Mouse (Mus musculus) erythroblast, embryonic 14.5 days (primary cell): ENCODE data around the gene Cd79a. TPM values are rescaled to one million over a fixed set of nuclear protein-coding genes. Genes with fewer than 3 reads are reported as not detected.

ENCODE experiments used
- H3K27me3 ChIP-seq: 2 replicates; pipeline ENCODE4 v1.6.1; 2012; ENCODE audit warnings: inconsistent platforms; ENCODE audit not compliant: control insufficient read depth
- H3K36me3 ChIP-seq: 2 replicates; pipeline ENCODE4 v1.6.1; 2012; ENCODE audit warnings: mild to moderate bottlenecking, inconsistent platforms; ENCODE audit not compliant: control insufficient read depth
- H3K4me1 ChIP-seq: 2 replicates; pipeline ENCODE4 v1.6.1; 2012; ENCODE audit warnings: inconsistent platforms; ENCODE audit not compliant: control insufficient read depth
- H3K4me3 ChIP-seq: replicated peaks from 2 replicates; pipeline ENCODE3; 2012; ENCODE audit warnings: moderate library complexity, mild to moderate bottlenecking, inconsistent platforms
- H3K9me3 ChIP-seq: 2 replicates; pipeline ENCODE4 v1.6.1; 2012; ENCODE audit warnings: low read length, inconsistent platforms, mixed read lengths; ENCODE audit not compliant: control insufficient read depth
- GATA1 ChIP-seq: IDR thresholded peaks from 2 replicates; pipeline ENCODE4 v1.6.1; 2012; ENCODE audit warnings: low read length, inconsistent platforms, mixed read lengths
- TAL1 ChIP-seq: IDR thresholded peaks from 3 replicates; pipeline ENCODE4 v1.6.1; 2012; ENCODE audit warnings: low read length, inconsistent platforms, mixed read lengths
- polyA plus RNA-seq: library from polyadenylated mRNA; stranded (reverse); fragments of >175 nt; gene quantifications from 2 replicates; pipeline ENCODE4 v1.2.3, GENCODE M21; 2012

Cd79a gene
- polyA plus RNA-seq, 1 experiment: 0.08 TPM

GRCm38 (mm10) chr7:24883896-24884692 lies 13.1 kb upstream of the Cd79a start, which contains the start of gene Rps19:
TSS of gene Rps19 (plus strand) at chr7:24884371.
- Histone ChIP-seq H3K4me3 (peak within 1 kb of the TSS; percentile 90), H3K36me3 (peaks cover 44% of the 10 kb centered on the region), H3K27me3 (no peaks in the 10 kb centered on the region; the same call in 1 of the 2 replicates), H3K9me3 (no peaks in the 10 kb centered on the region), H3K4me1 (peaks cover 49% of the 10 kb centered on the region)
- peak; percentile 5; the same call in 1 of the 2 replicates for TF ChIP-seq GATA1
- no peak for TF ChIP-seq TAL1

GRCm38 (mm10) chr7:24884693-24885291 lies 12.4 kb upstream of the Cd79a start:
- peaks cover 49% of the 10 kb centered on the region for H3K4me1 ChIP-seq

GRCm38 (mm10) chr7:24885468-24886307 lies 11.5 kb upstream of the Cd79a start:
- Histone ChIP-seq H3K4me1 (peaks cover 49% of the 10 kb centered on the region), H3K9me3 (no peaks in the 10 kb centered on the region), H3K4me3 (peak overlapping the region; percentile 90), H3K27me3 (no peaks in the 10 kb centered on the region), H3K36me3 (peaks cover 60% of the 10 kb centered on the region)
- TF ChIP-seq TAL1 (no peak), GATA1 (no peak)

More at GRCm38 (mm10) chr7:24884693-24885291, 12.4 kb upstream of the Cd79a start:
- Histone ChIP-seq H3K36me3 (peaks cover 51% of the 10 kb centered on the region), H3K4me3 (peak overlapping the region; percentile 90), H3K27me3 (no peaks in the 10 kb centered on the region; the same call in 1 of the 2 replicates), H3K9me3 (no peaks in the 10 kb centered on the region)
- TF ChIP-seq TAL1 (no peak), GATA1 (no peak)

- H3K9me3 ChIP-seq: no peaks in the 10 kb centered on the region
- H3K4me3 ChIP-seq: peak overlapping the region; percentile 90
- H3K27me3 ChIP-seq: no peaks in the 10 kb centered on the region
- H3K4me1 ChIP-seq: peaks cover 51% of the 10 kb centered on the region
- H3K36me3 ChIP-seq: peaks cover 66% of the 10 kb centered on the region
- no peak for TF ChIP-seq GATA1
- TF ChIP-seq TAL1: no peak
Measured at GRCm38 (mm10) chr7:24886308-24886633, 10.9 kb upstream of the Cd79a start.

- H3K27me3 ChIP-seq: no peaks in the 10 kb centered on the region
- H3K36me3 ChIP-seq: peaks cover 70% of the 10 kb centered on the region
- peak overlapping the region; percentile 90 for H3K4me3 ChIP-seq
- no peaks in the 10 kb centered on the region for H3K9me3 ChIP-seq
- TF ChIP-seq TAL1 (no peak), GATA1 (no peak)
- H3K4me1 ChIP-seq: peaks cover 51% of the 10 kb centered on the region
Measured at GRCm38 (mm10) chr7:24887096-24887495, 10.1 kb upstream of the Cd79a start.

- Histone ChIP-seq H3K9me3 (no peaks in the 10 kb centered on the region), H3K4me1 (peaks cover 36% of the 10 kb centered on the region), H3K36me3 (peaks cover 72% of the 10 kb centered on the region), H3K4me3 (no peak overlapping the region), H3K27me3 (no peaks in the 10 kb centered on the region)
- TF ChIP-seq GATA1 (no peak), TAL1 (no peak)
Measured at GRCm38 (mm10) chr7:24889431-24890220, 7.6 kb upstream of the Cd79a start.

- peaks cover 29% of the 10 kb centered on the region for H3K4me1 ChIP-seq
- peaks cover 63% of the 10 kb centered on the region for H3K36me3 ChIP-seq
- no peaks in the 10 kb centered on the region for H3K27me3 ChIP-seq
- H3K4me3 ChIP-seq: no peak overlapping the region
- H3K9me3 ChIP-seq: no peaks in the 10 kb centered on the region
- TF ChIP-seq TAL1 (no peak), GATA1 (no peak)
Measured at GRCm38 (mm10) chr7:24890281-24891216, 6.6 kb upstream of the Cd79a start.
